Mouse (Mus musculus) layer of hippocampus, adult 9-10 months (tissue): ENCODE measurements around the gene Gmppa.

Experiments used
- DNase-seq: peaks from one replicate; pipeline ENCODE4 v3.0.0; 2022; ENCODE audit warnings: low spot score

Gene Gmppa

DNA sequence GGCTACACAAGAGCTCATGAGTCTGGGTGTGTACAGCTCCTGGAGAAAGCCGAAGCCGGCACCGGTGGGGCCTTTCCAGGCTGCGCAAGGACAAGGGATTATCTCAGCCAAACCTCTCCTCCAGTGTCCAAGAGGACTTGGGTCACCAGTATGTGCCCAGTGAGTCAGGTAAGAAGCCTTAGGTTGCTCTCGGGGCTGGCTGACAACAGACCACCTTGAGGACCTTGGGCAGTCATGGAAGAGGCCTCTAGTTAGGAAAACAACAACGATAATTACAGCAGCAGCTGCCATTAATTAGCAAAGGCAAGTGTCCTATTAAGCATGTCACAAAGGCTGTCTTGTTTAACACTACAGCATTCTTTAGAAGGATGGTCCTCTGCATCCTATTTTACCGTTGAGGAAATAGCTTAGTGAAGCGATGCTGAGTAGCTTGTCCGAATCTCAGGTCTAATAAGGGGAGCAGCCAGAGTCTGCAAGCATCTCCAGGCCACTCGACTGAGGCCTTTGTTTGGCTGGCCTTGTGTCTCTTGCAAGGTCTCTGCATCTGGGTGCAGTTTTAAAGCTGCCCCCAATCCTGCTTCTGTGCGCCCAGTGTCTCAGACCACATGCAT, 11.8 kb upstream of the Gmppa start:
- DNase-seq, result no peak

DNA sequence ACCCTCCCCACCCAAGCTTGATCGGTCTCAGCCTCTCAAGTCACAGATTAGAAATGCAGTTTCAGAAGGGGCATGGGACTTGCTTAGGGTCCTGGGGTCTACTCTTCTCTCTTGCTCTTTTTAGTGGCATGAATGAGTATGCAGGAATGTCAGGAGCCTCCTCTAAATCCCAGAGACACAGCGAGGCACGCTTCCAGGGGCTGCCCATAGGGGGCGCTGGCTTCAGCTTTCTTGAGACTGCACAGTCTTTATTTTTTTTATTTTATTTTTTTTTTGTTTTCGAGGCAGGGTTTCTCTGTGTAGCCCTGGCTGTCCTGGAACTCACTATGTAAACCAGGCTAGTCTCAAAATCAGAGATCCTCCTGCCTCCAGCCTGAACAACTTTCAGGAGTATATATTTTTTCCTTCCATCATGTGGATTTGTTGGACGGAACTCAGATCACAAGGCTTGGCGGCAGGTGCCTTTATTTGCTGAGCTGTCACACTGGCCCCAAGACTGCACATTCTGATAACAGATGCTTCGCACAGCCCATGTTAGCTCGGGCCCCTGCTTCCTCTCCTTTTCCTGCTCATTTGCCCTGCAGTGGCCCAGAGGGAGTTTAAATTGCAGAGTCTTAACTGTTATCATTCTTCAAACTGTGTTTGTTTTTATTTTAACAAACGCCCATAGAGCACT, 9.8 kb upstream of the Gmppa start:
- DNase-seq, result no peak

DNA sequence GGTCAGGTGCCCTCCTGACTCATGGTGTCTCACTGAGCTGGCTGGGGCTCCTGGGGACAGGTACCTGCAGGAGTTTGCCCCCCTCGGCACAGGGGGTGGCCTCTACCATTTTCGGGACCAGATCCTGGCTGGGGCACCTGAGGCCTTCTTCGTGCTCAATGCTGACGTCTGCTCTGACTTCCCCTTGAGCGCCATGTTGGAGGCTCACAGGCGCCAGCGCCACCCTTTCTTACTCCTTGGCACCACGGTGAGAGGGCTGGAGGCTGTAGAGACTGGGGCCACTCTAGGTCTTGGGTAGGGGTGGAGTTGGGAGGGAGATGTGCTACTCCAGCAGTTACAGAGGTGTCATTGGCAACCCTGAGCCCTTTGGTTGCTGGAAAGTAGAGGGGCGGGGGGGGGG, 3.1 kb downstream of the Gmppa start:
- no peak for DNase-seq

DNA sequence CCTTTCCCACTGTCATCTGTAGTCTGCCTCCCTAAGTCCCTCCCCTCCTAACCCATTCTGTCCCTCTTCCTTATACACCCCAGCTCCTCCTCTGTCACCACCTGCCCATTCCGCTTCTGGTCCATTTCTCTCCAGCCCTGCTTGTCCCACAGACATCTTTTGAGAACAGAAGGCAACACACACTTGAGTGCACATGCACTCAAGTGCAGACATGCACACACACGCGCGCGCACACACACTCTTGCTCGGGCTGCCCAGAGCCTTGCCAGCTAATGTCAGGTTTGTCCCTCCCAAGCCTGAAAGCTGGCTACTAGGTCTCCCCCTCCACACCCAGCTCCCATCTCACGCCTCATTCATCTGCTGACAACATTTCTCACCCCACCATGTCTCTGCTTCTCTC, 4.9 kb downstream of the Gmppa start:
- no peak for DNase-seq

DNA sequence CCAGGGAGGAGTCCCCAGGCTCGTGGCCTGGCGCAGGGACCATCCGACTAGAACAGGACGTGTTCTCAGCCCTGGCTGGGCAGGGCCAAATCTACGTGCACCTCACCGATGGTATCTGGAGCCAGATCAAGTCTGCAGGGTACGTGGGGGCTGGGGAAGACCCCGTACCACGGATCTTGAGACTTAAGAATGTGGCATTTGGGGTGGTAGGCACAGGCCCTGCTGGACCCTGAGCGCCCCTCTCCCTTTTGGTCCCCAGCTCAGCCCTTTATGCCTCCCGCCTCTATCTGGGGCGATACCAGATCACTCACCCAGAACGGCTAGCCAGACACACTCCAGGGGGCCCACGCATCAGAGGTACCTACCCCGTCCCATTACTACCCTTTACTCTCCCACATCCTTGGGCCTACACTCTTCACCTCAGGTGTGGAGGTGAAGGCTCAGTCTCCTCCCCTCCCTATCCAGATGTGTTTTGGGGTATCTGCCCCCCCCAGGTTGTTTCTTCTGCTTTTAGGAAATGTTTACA, 5.8 kb downstream of the Gmppa start:
- no peak for DNase-seq

DNA sequence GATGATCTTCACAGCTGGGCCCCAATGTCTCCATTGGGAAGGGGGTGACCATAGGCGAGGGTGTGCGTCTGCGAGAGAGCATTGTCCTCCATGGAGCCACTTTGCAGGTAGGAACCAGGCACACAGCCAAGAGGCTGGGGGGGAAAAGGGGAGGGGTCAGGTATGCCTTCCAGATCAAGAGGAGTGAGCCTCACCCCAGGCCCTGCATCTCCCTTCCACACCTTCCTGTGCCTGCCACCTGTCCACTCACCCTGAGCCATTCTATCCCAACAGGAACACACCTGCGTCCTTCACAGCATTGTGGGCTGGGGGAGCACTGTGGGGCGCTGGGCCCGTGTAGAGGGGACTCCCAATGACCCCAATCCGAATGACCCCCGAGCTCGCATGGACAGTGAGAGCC, 6.4 kb downstream of the Gmppa start:
- no peak for DNase-seq

DNA sequence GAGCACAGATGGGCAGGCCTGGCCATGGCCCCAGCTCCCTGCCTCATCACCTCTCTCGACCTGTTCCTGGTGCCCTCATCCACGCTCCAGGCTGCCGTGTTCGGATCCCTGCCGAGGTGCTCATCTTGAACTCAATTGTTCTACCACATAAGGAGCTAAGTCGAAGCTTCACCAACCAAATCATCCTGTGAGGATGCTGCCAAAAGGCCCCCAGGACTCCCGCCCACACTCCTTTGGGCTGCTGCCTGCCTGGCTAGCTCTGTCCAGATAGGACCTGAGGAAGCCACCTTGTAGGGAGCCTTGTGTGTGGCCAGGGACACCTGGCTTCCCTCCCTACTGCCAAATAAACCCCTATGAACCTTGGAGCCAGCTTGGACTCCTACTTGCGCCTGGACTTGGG, 7.1 kb downstream of the Gmppa start:
- DNase-seq, result no peak

DNA sequence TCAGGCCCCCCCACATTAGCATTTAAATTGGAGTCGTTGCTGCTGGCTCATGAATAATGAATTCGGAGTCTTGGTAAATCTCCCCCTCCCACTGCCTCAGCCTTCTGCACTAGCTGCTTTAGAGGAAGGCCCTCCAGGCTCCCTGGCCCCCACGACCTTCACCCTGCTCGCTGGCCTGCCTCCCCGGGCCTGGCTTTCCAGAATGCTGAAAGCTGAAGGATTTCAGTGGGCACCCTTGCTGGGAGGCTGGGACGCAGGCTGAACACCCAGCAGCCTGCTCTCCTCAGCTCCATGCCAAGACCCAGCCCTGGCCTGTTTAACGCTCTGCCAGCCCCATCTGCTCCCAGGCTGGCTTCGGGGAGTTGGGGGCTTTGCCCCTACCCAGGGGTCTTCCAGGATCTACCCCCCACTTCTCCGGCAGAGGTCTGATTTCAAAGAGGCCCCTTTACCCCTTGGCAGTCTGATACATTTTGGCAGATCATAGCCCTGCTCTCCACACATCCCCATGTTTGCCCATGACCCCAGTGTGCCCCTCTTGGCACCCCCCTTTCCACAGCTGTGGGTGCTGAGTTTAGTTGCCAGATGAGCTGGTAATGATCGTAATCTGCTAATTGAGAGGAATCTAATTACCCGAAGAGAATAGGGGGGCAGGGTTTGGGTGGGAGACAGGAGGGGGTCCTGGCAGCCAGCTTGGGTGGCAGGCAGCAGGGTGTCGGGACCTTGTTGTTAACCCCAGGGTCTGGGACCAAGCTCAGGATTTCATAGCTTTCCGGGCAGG, 7.7 kb downstream of the Gmppa start:
- DNase-seq, result no peak

DNA sequence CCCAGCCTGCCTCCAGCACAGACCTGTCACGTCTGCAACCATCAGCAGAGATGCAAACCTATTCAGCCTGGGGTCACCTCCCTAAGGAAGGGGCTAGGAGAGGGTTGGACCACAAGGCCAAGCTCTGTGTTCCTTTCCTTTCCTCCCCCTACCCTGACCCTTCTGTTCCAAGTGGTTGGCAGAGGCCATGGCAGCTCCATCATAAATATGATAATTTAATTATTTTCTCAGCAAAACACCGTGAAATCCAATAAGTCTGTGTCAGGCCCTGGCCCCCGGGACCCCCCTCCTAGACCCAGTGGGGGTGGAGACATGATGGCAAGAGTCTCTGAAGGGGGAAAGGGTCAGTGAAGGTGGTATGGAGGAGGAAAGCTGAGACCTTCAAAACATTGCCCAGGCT, 8.5 kb downstream of the Gmppa start:
- DNase-seq, result no peak

DNA sequence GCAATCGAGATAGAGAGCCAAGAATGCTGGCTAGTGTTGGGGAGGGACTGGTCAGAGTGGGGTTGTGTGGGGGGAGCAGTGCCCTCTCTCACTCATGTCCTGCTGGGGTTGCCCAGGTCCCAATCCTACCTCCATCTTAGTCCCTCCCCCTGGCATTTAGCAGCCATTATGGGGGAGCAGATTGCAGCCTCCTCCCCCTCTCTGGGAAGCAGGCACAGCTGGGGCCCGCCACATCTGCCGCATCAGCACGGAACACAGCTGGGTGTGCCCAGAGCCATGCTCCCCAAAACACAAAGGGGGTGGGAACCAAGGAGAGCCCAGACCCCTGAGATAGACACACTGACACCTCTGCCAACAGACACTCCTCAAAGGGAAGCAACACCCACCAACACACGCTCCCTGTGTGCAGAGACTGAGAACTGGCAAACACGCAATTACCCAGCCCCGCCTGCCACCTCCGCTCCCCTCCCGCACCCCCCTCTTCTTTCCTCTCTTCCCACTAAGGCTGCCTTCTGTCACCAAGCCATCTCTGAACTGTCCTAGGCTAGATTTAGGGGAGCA, 9.5 kb downstream of the Gmppa start:
- no peak for DNase-seq

DNA sequence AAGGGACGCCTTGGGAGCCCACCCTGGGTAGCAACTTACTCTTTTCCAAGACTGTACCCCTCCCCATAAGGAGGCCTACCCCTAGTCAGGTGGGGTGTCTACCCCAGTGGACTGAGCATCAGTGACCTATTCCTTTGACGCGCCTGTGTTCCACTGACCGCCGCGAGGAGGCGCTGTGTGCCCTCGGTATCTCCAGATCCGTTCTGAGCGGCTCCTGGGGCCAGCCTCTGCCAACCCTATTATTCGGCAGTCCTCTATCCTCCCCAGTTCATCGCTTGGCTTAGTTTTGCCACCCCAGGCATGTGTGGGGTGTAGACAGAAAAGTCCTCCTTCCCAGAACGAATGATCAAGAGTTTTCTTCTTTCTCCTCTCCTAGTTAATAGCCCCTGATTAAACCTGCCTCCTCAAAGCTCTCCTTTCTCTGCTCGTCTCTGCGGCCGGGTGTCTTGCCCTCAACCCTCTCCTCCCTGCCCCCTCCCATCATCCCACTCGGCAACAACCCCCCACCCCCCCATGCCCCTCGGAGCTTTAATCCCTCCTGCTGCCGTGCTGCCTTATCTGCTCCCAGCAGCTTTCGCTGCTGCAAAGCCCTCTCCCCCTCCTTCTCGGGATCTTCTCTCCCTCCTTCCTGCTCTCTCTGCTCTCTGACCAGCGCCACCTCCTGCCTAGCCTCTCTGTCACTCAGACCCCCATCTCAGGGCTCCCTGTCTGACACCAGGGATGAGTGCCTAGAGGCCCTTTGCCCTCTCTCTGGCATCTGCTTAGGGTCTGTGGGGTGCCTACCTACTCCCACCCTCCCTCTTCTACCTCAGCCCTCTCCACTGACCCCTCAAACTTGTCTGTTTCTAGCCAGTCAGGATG, 10.3 kb downstream of the Gmppa start:
- no peak for DNase-seq

DNA sequence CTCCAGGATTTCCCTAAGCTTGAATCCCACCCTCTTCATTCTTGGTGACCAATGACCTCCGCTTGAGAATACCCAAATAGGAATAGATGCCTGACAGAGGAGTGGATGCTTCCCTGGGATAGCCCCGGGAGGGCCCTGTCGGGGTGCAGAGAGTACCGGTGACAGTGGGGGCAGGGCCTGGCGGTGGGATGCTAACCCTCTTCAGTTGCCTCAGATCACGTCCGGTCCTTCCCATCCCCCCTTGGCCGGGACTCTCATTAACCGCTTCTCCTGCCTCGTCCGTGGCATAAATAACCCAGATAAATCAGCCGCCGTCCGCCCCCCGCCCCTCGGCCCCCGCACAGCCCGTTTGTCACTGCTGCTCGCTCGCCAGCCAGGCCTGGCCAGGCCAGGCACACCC, 10.9 kb downstream of the Gmppa start:
- DNase-seq, result no peak

DNA sequence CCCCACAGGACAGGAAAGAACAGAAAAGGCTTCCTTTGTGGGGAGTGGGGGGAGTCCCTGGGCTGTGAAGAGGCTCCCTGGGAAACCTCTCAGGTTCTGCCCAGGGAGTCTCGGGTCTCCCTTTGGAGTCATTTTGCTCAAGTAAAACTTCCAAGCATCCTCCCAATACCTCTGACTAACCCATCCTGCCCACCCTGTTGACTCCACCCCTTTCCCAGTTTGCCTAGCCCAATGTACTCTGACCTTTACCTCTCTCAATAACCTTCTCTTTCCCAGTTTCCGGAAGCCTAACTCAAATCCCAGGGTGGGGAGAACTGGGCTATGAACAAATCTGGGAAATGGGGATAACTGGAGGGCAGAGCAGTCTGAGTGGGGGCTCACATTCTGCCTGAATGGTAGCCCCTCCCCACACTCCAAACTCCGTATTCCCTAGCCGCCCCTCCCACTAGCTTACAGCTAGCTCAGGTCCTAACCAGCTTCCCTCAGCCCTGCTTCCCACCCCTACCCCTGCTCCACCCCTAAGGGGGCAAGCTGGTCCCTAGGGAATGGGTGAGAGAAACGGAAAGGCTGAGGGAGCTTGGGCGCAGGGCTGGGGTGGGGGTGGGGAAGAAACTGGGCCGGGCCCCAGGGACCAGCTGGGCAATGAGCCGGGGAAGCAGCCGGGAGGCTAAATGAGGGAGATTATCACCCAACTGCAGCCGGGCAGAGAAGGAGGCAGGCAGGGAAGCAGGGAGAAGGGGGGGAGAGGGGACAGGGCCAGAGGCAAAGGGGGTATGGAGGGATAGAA, 11.7 kb downstream of the Gmppa start:
- DNase-seq, result no peak

DNA sequence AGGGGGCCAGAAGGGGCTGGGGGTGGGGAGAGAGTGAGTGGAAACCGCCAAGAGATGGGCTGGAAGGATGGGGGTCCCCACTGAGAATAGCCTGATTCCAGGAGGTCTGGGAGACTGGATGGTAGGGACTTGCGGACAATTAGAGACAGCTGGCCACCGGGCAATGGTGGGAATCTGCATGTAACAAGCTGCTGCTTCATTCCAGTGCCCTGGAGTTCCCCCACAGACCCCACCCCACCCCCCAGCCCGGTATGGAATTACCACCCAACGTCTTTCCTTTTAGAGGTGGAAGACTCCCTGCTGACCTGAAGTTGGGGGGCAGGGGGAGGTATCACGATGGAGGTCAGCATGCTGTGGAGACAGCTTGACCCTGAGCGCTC, 12.3 kb downstream of the Gmppa start:
- DNase-seq, result no peak

DNA sequence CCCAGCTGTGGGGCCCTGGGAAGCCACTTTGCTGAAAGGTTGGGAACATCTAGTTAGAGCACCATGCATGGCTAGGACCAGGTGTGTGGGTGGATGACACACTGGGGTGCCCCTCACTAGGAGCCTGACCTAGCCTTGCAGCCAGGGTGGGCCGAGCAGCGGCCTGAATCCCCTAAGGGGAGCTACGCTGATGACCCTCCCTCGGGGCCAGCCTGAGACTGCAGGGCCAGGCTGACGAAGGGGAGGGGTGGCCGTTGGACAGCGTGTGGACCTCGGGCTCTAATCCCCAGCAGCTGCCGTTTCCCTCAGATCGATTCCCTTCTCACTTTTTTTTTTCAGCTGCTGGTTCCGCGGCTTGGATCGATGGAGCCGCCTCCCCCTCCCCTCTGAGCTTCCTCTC, 13.2 kb downstream of the Gmppa start:
- DNase-seq, result no peak

DNA sequence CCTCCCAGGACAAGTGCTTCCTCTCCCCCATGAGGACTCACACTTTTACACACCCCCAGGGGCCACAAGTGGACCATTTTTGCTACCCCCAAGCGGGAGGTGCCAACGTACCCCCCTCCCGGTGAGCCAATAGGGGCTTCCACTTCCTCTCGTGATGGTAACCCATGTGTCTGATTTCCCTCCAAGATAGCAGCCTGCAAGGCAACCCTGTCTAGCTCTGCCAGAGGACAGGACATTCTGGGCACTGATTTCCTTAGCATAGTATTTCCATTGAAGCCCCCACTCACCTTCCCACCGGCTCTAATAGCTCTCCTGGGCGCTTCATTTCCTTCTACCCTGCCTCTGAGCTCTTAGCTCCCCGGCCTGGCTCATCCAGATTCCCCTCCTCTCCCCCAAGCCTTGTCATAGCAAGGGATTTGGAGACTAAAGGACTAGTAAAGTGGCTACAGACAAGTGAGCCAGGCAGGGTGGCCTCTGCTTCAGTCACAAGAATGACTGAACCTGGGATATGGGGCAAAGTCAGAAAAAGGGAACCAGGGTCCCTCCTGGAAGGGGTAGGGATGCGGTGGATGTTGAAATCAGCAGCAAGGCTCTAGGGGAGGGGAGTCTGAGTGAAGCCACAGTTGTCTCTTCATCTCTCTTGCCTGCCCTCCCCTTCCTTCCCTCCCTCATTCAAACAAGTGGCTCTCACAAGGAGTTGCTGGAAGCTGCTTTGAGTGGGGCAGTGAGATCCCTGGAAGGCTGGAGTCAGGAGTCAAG, 13.8 kb downstream of the Gmppa start:
- no peak for DNase-seq

DNA sequence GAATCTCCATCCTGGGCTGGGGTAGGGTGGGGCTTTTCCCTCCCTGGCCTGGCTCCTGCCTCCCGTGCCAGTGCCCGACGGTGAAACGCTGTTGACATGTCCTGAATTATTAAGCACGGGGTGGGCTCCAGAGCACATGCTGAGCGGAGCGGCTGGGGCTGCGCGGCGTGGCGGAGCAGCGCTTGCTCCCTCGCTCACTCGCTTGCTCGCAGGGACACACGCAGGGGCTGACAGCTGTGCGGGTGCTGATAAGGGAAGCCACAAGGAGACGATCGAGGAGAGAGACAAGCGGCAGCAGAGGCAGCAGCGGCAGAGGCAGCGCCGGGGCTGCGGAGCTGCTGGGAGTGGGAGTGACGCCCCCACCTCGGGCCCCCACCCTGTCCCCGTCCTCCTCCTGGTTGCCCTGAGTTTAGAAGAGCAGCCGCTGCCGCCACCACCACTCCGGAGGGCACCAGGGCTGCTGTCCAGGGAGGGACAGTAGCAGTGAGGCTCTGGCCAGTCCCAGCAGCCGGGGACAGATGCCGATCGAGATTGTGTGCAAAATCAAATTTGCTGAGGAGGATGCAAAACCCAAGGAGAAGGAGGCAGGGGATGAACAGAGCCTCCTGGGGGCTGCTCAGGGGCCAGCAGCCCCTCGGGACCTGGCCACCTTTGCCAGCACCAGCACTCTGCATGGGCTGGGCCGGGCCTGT, 14.7 kb downstream of the Gmppa start, which contains the start of gene Asic4:
Gene Asic4, plus strand, starts transcription at position 123 of the 692 bp plus-strand sequence.
- DNase-seq, result no peak

DNA sequence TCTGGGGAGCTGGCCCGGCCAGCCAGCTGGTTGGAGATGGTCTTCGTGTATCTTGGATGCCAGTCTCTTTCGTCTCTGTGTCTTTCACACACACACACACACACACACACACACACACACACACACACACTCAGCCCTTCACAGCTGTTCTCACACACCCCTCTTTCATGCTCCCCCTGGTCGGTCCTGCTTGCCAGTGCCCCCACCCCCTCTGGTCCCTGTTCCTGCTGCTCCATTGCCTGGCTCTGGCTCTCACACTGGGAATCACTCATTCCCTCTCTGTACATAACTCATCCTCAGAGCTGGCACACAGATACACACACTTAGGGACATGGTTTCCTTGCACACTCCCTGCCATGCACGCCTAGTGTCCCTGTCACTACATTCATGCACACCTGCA, 16.2 kb downstream of the Gmppa start:
- no peak for DNase-seq

DNA sequence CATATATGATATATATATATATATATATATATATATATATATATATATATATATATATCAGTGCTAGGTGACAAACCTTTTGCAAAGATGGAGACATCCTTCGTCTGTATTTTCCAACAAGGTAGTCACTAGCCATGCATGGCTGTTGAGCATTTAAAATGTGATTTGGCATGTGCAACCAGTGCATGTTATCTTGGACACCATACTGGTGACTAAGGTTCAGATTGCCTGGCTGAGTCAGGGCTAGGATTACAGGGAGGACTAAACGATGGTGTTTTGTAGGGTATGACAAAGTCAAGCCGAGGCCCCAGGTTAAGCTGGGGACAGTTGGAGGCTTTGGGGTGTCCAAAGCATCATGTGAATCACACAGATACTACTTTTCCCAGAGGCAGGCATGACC, 19.7 kb downstream of the Gmppa start:
- no peak for DNase-seq

DNA sequence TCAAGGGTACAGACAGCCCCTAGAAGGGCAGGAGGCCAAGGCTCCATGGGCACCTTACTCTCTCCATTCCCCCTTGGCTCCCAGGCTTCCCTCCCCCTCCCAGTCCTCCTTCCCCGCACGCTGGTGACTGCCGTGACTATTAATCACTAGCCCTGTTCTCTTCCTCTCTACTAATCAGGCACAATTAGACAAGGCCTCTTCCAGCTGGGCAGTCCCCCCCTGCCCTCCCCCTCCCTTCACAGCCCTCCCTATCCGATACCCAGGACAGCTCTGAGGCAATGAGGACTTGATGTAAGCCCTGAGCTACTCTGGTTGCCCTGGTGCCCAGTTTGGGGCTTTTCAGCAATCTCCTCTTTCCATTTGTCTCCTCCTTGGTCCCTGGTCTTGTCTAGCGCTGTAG, 20.2 kb downstream of the Gmppa start:
- no peak for DNase-seq
